Mouse (Mus musculus) embryonic fibroblast, embryonic 13.5 days (primary cell): ENCODE data around the gene Foxb2. TPM values are rescaled to one million over a fixed set of nuclear protein-coding genes. Genes with fewer than 3 reads are reported as not detected.

Experiments
- H3K27ac ChIP-seq: 2 replicates; pipeline ENCODE4 v1.5.1; 2012; ENCODE audit warnings: low read length, control low read depth, inconsistent platforms; ENCODE audit not compliant: insufficient read depth
- H3K4me1 ChIP-seq: 2 replicates; pipeline ENCODE4 v1.6.1; 2011; ENCODE audit warnings: low read length; ENCODE audit not compliant: control insufficient read depth, insufficient read depth
- H3K4me3 ChIP-seq: 2 replicates; pipeline ENCODE4 v1.5.1; 2011; ENCODE audit warnings: mild to moderate bottlenecking, control low read depth, low read length; ENCODE audit not compliant: insufficient read depth
- CTCF ChIP-seq: IDR thresholded peaks from 2 replicates; pipeline ENCODE4 v1.5.1; 2011; ENCODE audit warnings: mild to moderate bottlenecking, control low read depth, low read length, moderate library complexity, borderline replicate concordance; ENCODE audit not compliant: insufficient read depth
- POLR2A ChIP-seq: IDR thresholded peaks from 2 replicates; pipeline ENCODE4 v1.6.1; 2011; ENCODE audit warnings: low read depth, mild to moderate bottlenecking, control low read depth, low read length, moderate library complexity
- polyA plus RNA-seq: library from polyadenylated mRNA; stranded (reverse); fragments of >200 nt; gene quantifications from 2 replicates; pipeline ENCODE4 v1.2.4, GENCODE M21; 2011; ENCODE audit warnings: low read depth; ENCODE audit not compliant: missing spikeins, insufficient read length

Gene Foxb2
- polyA plus RNA-seq, 1 experiment = not detected

DNA sequence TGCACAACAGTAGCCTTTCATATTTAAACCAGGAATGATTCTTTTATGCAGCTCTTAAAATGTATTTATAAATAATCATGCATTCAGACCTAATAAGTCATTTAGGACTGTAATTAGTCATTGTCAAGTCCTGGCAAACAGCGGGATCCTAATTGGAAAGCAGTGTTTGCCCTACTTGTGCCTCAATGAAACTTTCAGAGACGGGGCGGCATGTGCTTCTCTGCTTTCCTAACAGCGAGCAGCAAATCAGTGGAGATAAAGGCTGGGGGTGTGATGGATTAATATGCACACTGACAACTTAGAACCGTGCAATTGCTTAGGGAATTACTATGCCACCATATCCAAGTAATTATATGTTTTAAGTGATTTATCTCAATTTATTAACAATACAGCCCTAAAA, 48.4 kb downstream of the Foxb2 start:
- TF ChIP-seq CTCF (no peak), POLR2A (no peak)
- Histone ChIP-seq H3K4me1 (no peaks in the 10 kb centered on the region), H3K27ac (no peak overlapping the region), H3K4me3 (no peak overlapping the region)

Other genes with a start within 250 kb of the Foxb2 start
- 31.1 and 31.9 TPM in 2 replicates for gene Vps13a, start 92.9 kb downstream of the Foxb2 start, polyA plus RNA-seq
- gene Prune2, start 82.3 kb upstream of the Foxb2 start, polyA plus RNA-seq = 7.8 and 15.4 TPM in 2 replicates